Mouse (Mus musculus): ENCODE results near the gene Eif5a2. TPM values are rescaled to one million over a fixed set of nuclear protein-coding genes. Genes with fewer than 3 reads are reported as not detected.

Gene Eif5a2
- total and polyA plus RNA-seq, 3 experiments = 6.1 to 7.3 TPM; not detected in 1

DNA sequence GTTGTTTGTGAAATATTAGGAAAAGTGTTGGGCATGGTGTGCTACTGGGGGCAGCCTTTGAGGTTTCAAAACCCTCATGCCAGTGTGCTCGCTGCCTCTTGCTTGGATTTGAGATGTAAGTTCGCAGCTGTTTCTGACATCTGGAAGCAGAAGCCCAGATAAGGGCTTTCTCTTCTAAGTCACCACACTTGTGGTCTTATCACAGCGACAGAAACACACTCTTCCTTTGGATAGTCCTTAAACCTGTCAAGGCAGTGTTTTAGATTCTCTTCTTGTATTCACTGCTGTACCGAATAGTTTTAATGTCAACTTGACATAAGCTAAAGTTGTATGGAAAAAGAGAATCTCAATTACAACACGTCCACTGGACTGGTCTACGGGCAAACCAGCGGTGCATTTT lies 5.7 kb upstream of the Eif5a2 start (continued):
- TF ChIP-seq EP300 (IDR thresholded peaks at IDR 0.05; ENCODE audit: low read depth in 1 of 2, low read length in 2 of 2) (peak; percentile 88 to 89), TCF12 (IDR thresholded peaks at IDR 0.05; ENCODE audit: low read depth, low read length) (peak; percentile 95), USF1 (IDR thresholded peaks at IDR 0.05; ENCODE audit: low read depth, low read length) (no peak), NELFE (IDR thresholded peaks at IDR 0.05; ENCODE audit: low read depth, low read length) (no peak), ZNF384 (IDR thresholded peaks at IDR 0.05; ENCODE audit: low read depth, low read length) (no peak), CHD1 (IDR thresholded peaks at IDR 0.05; ENCODE audit: low read depth, low read length) (no peak), MYC (IDR thresholded peaks at IDR 0.05; ENCODE audit: low read depth, low read length) (0 out of 2 replicates have a peak, but pooled peaks have one; percentile 36), KAT2A (conservative IDR thresholded peaks at IDR 0.05; ENCODE audit: low read depth, low read length) (no peak), GABPA (IDR thresholded peaks at IDR 0.05; ENCODE audit: low read depth, low read length) (no peak), UBTF (IDR thresholded peaks at IDR 0.05; ENCODE audit: borderline replicate concordance, insufficient read depth, low read depth, low read length) (no peak), NRF1 (IDR thresholded peaks at IDR 0.05; ENCODE audit: insufficient read depth, low read depth, low read length, poor library complexity, severe bottlenecking) (no peak), USF2 (IDR thresholded peaks at IDR 0.05; ENCODE audit: borderline replicate concordance in 1 of 2, insufficient read depth in 1 of 2, low read depth in 1 of 2, low read length in 2 of 2) (no peak), TAL1 (IDR thresholded peaks at IDR 0.05; ENCODE audit: low read length) (peak; percentile 81), GATA1 (IDR thresholded peaks at IDR 0.05; ENCODE audit: low read depth, low read length) (peak; percentile 95), POLR2AphosphoS5 (IDR thresholded peaks at IDR 0.05; ENCODE audit: borderline replicate concordance, low read depth, low read length) (no peak), SMC3 (IDR thresholded peaks at IDR 0.05; ENCODE audit: low read depth, low read length) (no peak), ZMIZ1 (IDR thresholded peaks at IDR 0.05; ENCODE audit: low read depth, low read length) (no peak), E2F4 (IDR thresholded peaks at IDR 0.05; ENCODE audit: borderline replicate concordance, low read depth, low read length) (no peak), ZKSCAN1 (IDR thresholded peaks at IDR 0.05; ENCODE audit: low read depth, low read length) (no peak), RAD21 (IDR thresholded peaks at IDR 0.05; ENCODE audit: low read depth, low read length) (no peak), CHD2 (IDR thresholded peaks at IDR 0.05; ENCODE audit: low read length) (no peak)

DNA sequence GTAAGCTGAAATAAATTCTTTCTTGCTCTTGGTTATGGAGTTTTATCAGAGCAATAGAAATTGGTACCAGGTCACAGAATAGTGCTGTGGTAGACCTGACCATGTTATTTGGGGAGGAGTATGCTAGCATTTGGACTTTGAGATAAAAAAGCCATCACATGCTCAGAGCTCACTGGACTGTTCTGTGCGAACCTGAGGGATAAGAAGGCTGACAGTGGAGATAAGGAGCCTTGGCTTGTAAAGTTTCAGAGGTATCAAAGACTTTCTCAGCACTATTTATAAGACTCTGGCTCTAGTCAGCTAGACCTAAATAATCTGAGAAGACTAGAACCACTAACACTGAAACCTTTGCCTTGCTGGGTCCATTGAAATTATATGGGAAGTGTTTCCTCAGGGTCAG lies 5.1 kb upstream of the Eif5a2 start:
- no peaks in the 10 kb centered on the region for H3K27me3 ChIP-seq (ENCODE audit: control insufficient read depth in 1 of 2, insufficient read depth in 2 of 2, low read length in 2 of 2)
- peaks cover 6 to 16% of the 10 kb centered on the region in 2 experiments for H3K4me1 ChIP-seq (ENCODE audit: control insufficient read depth in 1 of 2, insufficient read depth in 2 of 2, low read length in 2 of 2)
- H3K36me3 ChIP-seq (ENCODE audit: control insufficient read depth in 1 of 2, insufficient read depth in 2 of 2, low read length in 2 of 2) = peaks cover 0 to 17% of the 10 kb centered on the region in 2 experiments; a peak in 2 of 4 replicates
- no peak overlapping the region for H3K4me3 ChIP-seq (ENCODE audit: control insufficient read depth in 1 of 2, insufficient read depth in 1 of 2, low read depth in 2 of 2, low read length in 2 of 2)
- no peaks in the 10 kb centered on the region for H3K9me3 ChIP-seq (replicated peaks; ENCODE audit: insufficient read depth, low read length)
- DNase-seq (ENCODE audit: low read depth, low spot score) = peak; percentile 65
- H3K27ac ChIP-seq (ENCODE audit: control insufficient read depth, low read depth, low read length) = peak overlapping the region; percentile 78
- H3K79me2 ChIP-seq (ENCODE audit: control insufficient read depth, insufficient read depth, low read length, poor library complexity) = no peaks in the 10 kb centered on the region
- peak overlapping the region; percentile 35; the same call in 1 of the 2 replicates for H3K9ac ChIP-seq (ENCODE audit: control insufficient read depth, low read depth, low read length, poor library complexity, severe bottlenecking)
- TF ChIP-seq USF2 (IDR thresholded peaks at IDR 0.05; ENCODE audit: borderline replicate concordance in 1 of 2, insufficient read depth in 1 of 2, low read depth in 1 of 2, low read length in 2 of 2) = no peak
- no peak for TF ChIP-seq ZNF384 (IDR thresholded peaks at IDR 0.05; ENCODE audit: low read depth, low read length)
- no peak for TF ChIP-seq CTCF (IDR thresholded peaks at IDR 0.05 in 2 of 3, conservative IDR thresholded peaks at IDR 0.05 in 1 of 3; ENCODE audit: control insufficient read depth in 1 of 3, insufficient read depth in 1 of 3, low read depth in 2 of 3, low read length in 3 of 3, poor library complexity in 1 of 3, severe bottlenecking in 1 of 3)
- TF ChIP-seq MEF2A (IDR thresholded peaks at IDR 0.05; ENCODE audit: extremely low read depth, insufficient replicate concordance, low read depth, low read length, poor library complexity, severe bottlenecking) = no peak
- TF ChIP-seq ZC3H11A (IDR thresholded peaks at IDR 0.05; ENCODE audit: low read depth, low read length) = no peak
- TF ChIP-seq RCOR1 (IDR thresholded peaks at IDR 0.05; ENCODE audit: low read depth, low read length) = peak; percentile 47; the same call in 1 of the 2 replicates
- peak; percentile 43; the same call in 1 of the 2 replicates for TF ChIP-seq MAX (IDR thresholded peaks at IDR 0.05; ENCODE audit: low read length)
- TF ChIP-seq RAD21 (IDR thresholded peaks at IDR 0.05; ENCODE audit: low read depth, low read length) = no peak
- TF ChIP-seq MAFK (IDR thresholded peaks at IDR 0.05; ENCODE audit: borderline replicate concordance, low read depth, low read length) = no peak
- no peak for TF ChIP-seq UBTF (IDR thresholded peaks at IDR 0.05; ENCODE audit: borderline replicate concordance, insufficient read depth, low read depth, low read length)
- peak; percentile 90 for TF ChIP-seq TCF12 (IDR thresholded peaks at IDR 0.05; ENCODE audit: low read depth, low read length)
- TF ChIP-seq GABPA (IDR thresholded peaks at IDR 0.05; ENCODE audit: low read depth, low read length) = no peak
- peak; percentile 73 for TF ChIP-seq USF1 (IDR thresholded peaks at IDR 0.05; ENCODE audit: low read depth, low read length)
- no peak for TF ChIP-seq HCFC1 (IDR thresholded peaks at IDR 0.05; ENCODE audit: low read depth, low read length)
- no peak for TF ChIP-seq KAT2A (conservative IDR thresholded peaks at IDR 0.05; ENCODE audit: low read depth, low read length)
- no peak for TF ChIP-seq MAZ (IDR thresholded peaks at IDR 0.05; ENCODE audit: low read depth, low read length)
- TF ChIP-seq TAL1 (IDR thresholded peaks at IDR 0.05; ENCODE audit: low read length) = peak; percentile 63
- no peak for TF ChIP-seq ZMIZ1 (IDR thresholded peaks at IDR 0.05; ENCODE audit: low read depth, low read length)
- TF ChIP-seq POLR2AphosphoS2 (IDR thresholded peaks at IDR 0.05; ENCODE audit: low read length) = no peak
- TF ChIP-seq BHLHE40 (IDR thresholded peaks at IDR 0.05; ENCODE audit: borderline replicate concordance, low read depth, low read length) = peak; percentile 76; the same call in 1 of the 2 replicates
- TF ChIP-seq POLR2A (IDR thresholded peaks at IDR 0.05; ENCODE audit: control insufficient read depth in 1 of 2, insufficient read depth in 1 of 2, low read depth in 1 of 2, low read length in 2 of 2, poor library complexity in 1 of 2) = no peak
- TF ChIP-seq SMC3 (IDR thresholded peaks at IDR 0.05; ENCODE audit: low read depth, low read length) = no peak
